Mouse (Mus musculus) heart, adult 2 months (tissue): ENCODE results near the gene Abt1.

Experiments
- CTCF ChIP-seq: fragments of 200-600 bp; IDR thresholded peaks from 2 replicates; pipeline ENCODE4 v1.8.1; 2022; ENCODE audit warnings: antibody characterized with exemption, mild to moderate bottlenecking, moderate library complexity
- EP300 ChIP-seq: fragments of 200-500 bp; IDR thresholded peaks from 2 replicates; pipeline ENCODE4 v1.6.1; 2011; ENCODE audit warnings: low read depth, low read length, control low read depth; ENCODE audit not compliant: insufficient read depth

DNA sequence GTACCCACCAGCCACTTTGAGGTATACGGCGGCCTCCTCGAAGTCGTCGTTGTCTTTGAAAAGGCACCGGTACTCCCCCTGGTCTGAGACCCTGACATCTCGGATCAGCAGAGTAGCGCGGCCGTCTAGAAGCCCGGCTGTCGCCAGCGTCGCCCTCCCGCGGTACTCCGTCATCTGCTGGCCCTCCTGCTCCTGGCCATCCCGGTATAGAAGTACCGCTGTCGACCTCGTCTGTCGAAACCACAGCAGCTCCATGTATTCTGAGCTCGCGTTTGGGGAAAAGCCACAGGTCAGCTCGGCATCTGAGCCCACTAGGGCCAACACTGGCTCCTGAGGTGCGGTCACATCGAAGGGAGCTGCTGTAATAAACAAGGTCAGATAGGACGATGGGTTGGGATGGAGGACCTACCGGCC lies 40.6 kb upstream of the Abt1 start:
- no peak for TF ChIP-seq EP300
- TF ChIP-seq CTCF, result no peak
